Mouse (Mus musculus) lung, postnatal 36 days (tissue): ENCODE data around the gene Hist1h2ad.
"Not testable (repeated sequence)": the region's sequence is repeated elsewhere in the genome, so short reads cannot be mapped to it uniquely, and the experiment has no call there.

Experiments used
- DNase-seq: peaks from one replicate; pipeline ENCODE4 v3.0.0; 2022; ENCODE audit warnings: mixed read lengths

Hist1h2ad gene

GRCm38 (mm10) chr13:23573898-23574524 is at the start of gene Hist1h2ad, which contains the start of gene Hist1h2bf:
Gene Hist1h2ad, plus strand, starts transcription at chr13:23574381.
Gene Hist1h2bf, minus strand, starts transcription at chr13:23574196.
- peak; percentile 96 for DNase-seq

GRCm38 (mm10) chr13:23524654-23525053 is 49.5 kb upstream of the Hist1h2ad start:
- DNase-seq: peak; percentile 71

GRCm38 (mm10) chr13:23525901-23526300 is 48.3 kb upstream of the Hist1h2ad start:
- no peak for DNase-seq

- peak; percentile 96 for DNase-seq
Observed at GRCm38 (mm10) chr13:23526312-23526711, 47.9 kb upstream of the Hist1h2ad start.

GRCm38 (mm10) chr13:23529005-23529404 is 45.2 kb upstream of the Hist1h2ad start:
- DNase-seq: no peak

- no peak for DNase-seq
Observed at GRCm38 (mm10) chr13:23529480-23530165, 44.6 kb upstream of the Hist1h2ad start.

GRCm38 (mm10) chr13:23530181-23530900 is 43.8 kb upstream of the Hist1h2ad start:
- DNase-seq: peak; percentile 84

- DNase-seq: peak; percentile 99
Observed at GRCm38 (mm10) chr13:23530901-23531875, 43.0 kb upstream of the Hist1h2ad start, which contains the start of gene Hist1h4h. Gene Hist1h4h, plus strand, starts transcription at chr13:23531050.

- DNase-seq: no peak
Observed at GRCm38 (mm10) chr13:23532262-23533075, 41.7 kb upstream of the Hist1h2ad start.

- peak; percentile 83 for DNase-seq
Observed at GRCm38 (mm10) chr13:23533560-23534367, 40.4 kb upstream of the Hist1h2ad start, which contains the start of gene Hist1h2af. Gene Hist1h2af, plus strand, starts transcription at chr13:23533906.

- no peak for DNase-seq
Observed at GRCm38 (mm10) chr13:23534368-23535131, 39.6 kb upstream of the Hist1h2ad start.

GRCm38 (mm10) chr13:23535137-23536075 is 38.8 kb upstream of the Hist1h2ad start, which contains the start of gene Hist1h3g:
Gene Hist1h3g, plus strand, starts transcription at chr13:23535422.
- DNase-seq: peak; percentile 94

GRCm38 (mm10) chr13:23536076-23536822 is 37.9 kb upstream of the Hist1h2ad start:
- DNase-seq: no peak

GRCm38 (mm10) chr13:23537006-23537710 is 37.0 kb upstream of the Hist1h2ad start:
- DNase-seq: no peak

- DNase-seq: no peak
Observed at GRCm38 (mm10) chr13:23538249-23538648, 35.9 kb upstream of the Hist1h2ad start.

- DNase-seq: not testable (repeated sequence)
Observed at GRCm38 (mm10) chr13:23539821-23540220, 34.4 kb upstream of the Hist1h2ad start.

GRCm38 (mm10) chr13:23541497-23541896 is 32.7 kb upstream of the Hist1h2ad start:
- no peak for DNase-seq
